Mouse (Mus musculus): ENCODE measurements around the gene Sgms2.

GRCm38 (mm10) chr3:131364194-131364593 is 127.0 kb downstream of the Sgms2 start:
- TF ChIP-seq CTCF (IDR thresholded peaks at IDR 0.05; ENCODE audit: extremely low read depth, insufficient read depth, insufficient read length, insufficient replicate concordance) (no peak), POLR2A (IDR thresholded peaks at IDR 0.05; ENCODE audit: low read depth, low read length) (no peak)

All from spleen, adult 2 months (tissue).